ENCODE assay signal across 10 mouse cellular contexts in the genomic region with DNA sequence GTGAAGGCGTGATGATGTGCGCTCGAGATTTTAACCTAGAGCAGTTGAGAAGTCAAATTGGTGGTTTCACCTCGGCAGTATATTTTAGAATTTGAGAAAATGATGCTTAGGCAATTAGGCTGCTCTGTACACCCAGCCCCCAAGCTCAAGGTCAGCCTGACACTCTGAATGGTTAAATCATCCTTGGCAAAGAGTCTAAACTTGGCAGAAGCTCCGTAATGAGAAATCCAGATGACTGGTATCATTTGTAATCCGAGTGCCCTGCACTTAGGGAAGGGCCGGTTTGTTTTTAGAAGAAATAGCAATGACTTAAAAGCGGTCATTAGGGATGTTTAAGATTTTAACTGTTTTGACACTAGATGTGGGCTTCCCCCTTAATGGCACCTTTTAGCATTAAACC.
DNase-seq lines count a peak whose midpoint lies in the region; ATAC-seq and TF ChIP-seq lines count a peak whose summit lies in the region.
"Had no signal": no experiment of that assay in that cellular context is flagged by ENCODE, and none has a peak within 500 bp of the region (broad histone marks: within the 10 kb centered on the region; RNA-seq: fewer than 3 reads in every experiment).

No protein-coding gene starts in this region.

- TF ChIP-seq CTCF in hindbrain, postnatal 0 days (IDR thresholded peaks at IDR 0.05; ENCODE audit: low read depth), result no peak

- no peak for ATAC-seq in hindbrain, postnatal 0 days
- ATAC-seq in hindbrain, embryonic 11.5 days (ENCODE audit: low FRiP score), result no peak

- H3K9me3 ChIP-seq in hindbrain, postnatal 0 days (ENCODE audit: low read length), result no peaks in the 10 kb centered on the region
- H3K9me3 ChIP-seq in hindbrain, embryonic 11.5 days (ENCODE audit: control insufficient read depth, low read length), result no peaks in the 10 kb centered on the region
- H3K9me3 ChIP-seq: embryonic facial prominence, embryonic 13.5 days; limb, embryonic 12.5 days had no signal

- H3K27ac ChIP-seq in hindbrain, postnatal 0 days, result no peak overlapping the region
- no peak overlapping the region for H3K27ac ChIP-seq in hindbrain, embryonic 11.5 days (ENCODE audit: low read depth, low read length)
- H3K27ac ChIP-seq: embryonic facial prominence, embryonic 13.5 days had no signal

- H3K36me3 ChIP-seq in hindbrain, postnatal 0 days (ENCODE audit: insufficient read depth, low read length), result no peaks in the 10 kb centered on the region
- H3K36me3 ChIP-seq in hindbrain, embryonic 11.5 days (ENCODE audit: control insufficient read depth, insufficient read depth, low read length), result no peaks in the 10 kb centered on the region
- H3K36me3 ChIP-seq: embryonic facial prominence, embryonic 13.5 days; limb, embryonic 12.5 days had no signal

- no peaks in the 10 kb centered on the region for H3K27me3 ChIP-seq in hindbrain, postnatal 0 days (ENCODE audit: insufficient read depth, low read length)
- no peaks in the 10 kb centered on the region for H3K27me3 ChIP-seq in hindbrain, embryonic 11.5 days (ENCODE audit: control insufficient read depth, insufficient read depth, low read length)
- H3K27me3 ChIP-seq: embryonic facial prominence, embryonic 13.5 days; limb, embryonic 12.5 days had no signal

- no peak overlapping the region for H3K4me3 ChIP-seq in hindbrain, postnatal 0 days (ENCODE audit: low read length)
- no peak overlapping the region for H3K4me3 ChIP-seq in hindbrain, embryonic 11.5 days (ENCODE audit: low read depth, low read length)
- H3K4me3 ChIP-seq: embryonic facial prominence, embryonic 13.5 days; limb, embryonic 12.5 days had no signal

- 64% methylated on average over 8 of the region's 8 CpGs for WGBS in hindbrain, postnatal 0 days
- WGBS in hindbrain, embryonic 11.5 days, result 80% methylated on average over 8 of the region's 8 CpGs

- peak; percentile 40 for DNase-seq in hindbrain, postnatal 0 days (ENCODE audit: low spot score)
- DNase-seq in hindbrain, embryonic 11.5 days (ENCODE audit: low spot score), result no peak
- peak; percentile 42 for DNase-seq in adipocyte (ENCODE audit: low spot score)
- DNase-seq in embryo, embryonic 9.5 days (ENCODE audit: extremely low spot score), result peak; percentile 8
- DNase-seq in lung, postnatal 25 days (ENCODE audit: low spot score), result peak; percentile 23
- no peak for DNase-seq in urinary bladder, postnatal 36 days (ENCODE audit: low spot score in 2 of 2)
- DNase-seq in right cerebral cortex, adult 18-20 months, result no peak
- DNase-seq: thymus, postnatal 36 days had no signal

- no peak overlapping the region for H3K9ac ChIP-seq in hindbrain, postnatal 0 days (replicated peaks; ENCODE audit: low read length)
- H3K9ac ChIP-seq in hindbrain, embryonic 11.5 days (ENCODE audit: low read depth, low read length), result no peak overlapping the region
- H3K9ac ChIP-seq: embryonic facial prominence, embryonic 13.5 days; limb, embryonic 12.5 days had no signal

- H3K4me1 ChIP-seq in hindbrain, postnatal 0 days (ENCODE audit: insufficient read depth, low read length), result no peaks in the 10 kb centered on the region; the same call in 1 of the 2 replicates
- H3K4me1 ChIP-seq in hindbrain, embryonic 11.5 days (replicated peaks; ENCODE audit: control insufficient read depth, insufficient read depth, low read length), result no peaks in the 10 kb centered on the region

- no peak overlapping the region for H3K4me2 ChIP-seq in hindbrain, postnatal 0 days (ENCODE audit: low read depth, low read length)
- H3K4me2 ChIP-seq in hindbrain, embryonic 11.5 days (replicated peaks; ENCODE audit: low read depth, low read length), result no peak overlapping the region
- H3K4me2 ChIP-seq: embryonic facial prominence, embryonic 13.5 days; limb, embryonic 12.5 days had no signal

Comparison
In these comparisons a context has a peak if more than half of its experiments do, and no peak if none do; other contexts are left out.
1. DNase-seq: peak in hindbrain, postnatal 0 days (single experiment), adipocyte (single experiment), embryo, embryonic 9.5 days (single experiment) and lung, postnatal 25 days (single experiment); none in hindbrain, embryonic 11.5 days (single experiment), urinary bladder, postnatal 36 days (0 of 2) and right cerebral cortex, adult 18-20 months (single experiment).